Mouse (Mus musculus) heart, postnatal 36 days (tissue): ENCODE results near the gene Gm17402. TPM values are rescaled to one million over a fixed set of nuclear protein-coding genes. Genes with fewer than 3 reads are reported as not detected.

Experiments used
- total RNA-seq, 2 experiments: library from RNA; stranded (reverse); gene quantifications; 2 replicates each; pipeline ENCODE4 v1.2.3; 2021

Gene Gm17402
- total RNA-seq, 2 experiments from 2014 or later: not detected

Other genes starting within 250 kb of the Gm17402 start
- gene Mlf1, start 1.1 kb downstream of the Gm17402 start, total RNA-seq: 100 to 1,000 TPM; 289 to 311 TPM
- 100 to 1,000 TPM; 219 to 255 TPM for gene Gfm1, start 54.9 kb upstream of the Gm17402 start, total RNA-seq
- 1 to 10 TPM; 4.9 to 6.0 TPM for gene Lxn, start 88.8 kb upstream of the Gm17402 start, total RNA-seq
- 1 to 10 TPM in 1 of 2 experiments, under 1 TPM in 1; 0.92 to 1.1 TPM for gene Rarres1, start 140.4 kb upstream of the Gm17402 start, total RNA-seq
- 10 to 100 TPM; 29.5 to 32.0 TPM for gene Mfsd1, start 207.6 kb upstream of the Gm17402 start, total RNA-seq